ENCODE assay signal across 9 mouse cellular contexts in the genomic region with DNA sequence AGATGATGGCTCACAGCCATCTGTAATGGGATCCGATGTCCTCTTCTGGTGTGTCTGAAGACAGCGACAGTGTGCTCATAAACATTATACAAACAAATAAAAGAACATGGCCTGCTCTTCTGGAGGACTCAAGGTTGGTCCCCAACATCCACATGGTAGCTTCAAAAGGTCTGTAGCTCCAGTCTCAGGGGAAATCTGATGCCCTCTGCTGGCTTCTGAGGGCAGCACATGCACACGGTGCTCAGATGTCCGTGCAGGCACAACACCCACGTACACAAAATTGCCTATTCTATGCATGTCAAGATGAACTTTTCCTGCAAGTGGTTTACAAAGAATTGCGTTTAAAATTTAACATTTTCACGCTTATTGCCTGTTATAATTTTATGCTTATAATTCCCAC. TPM values are rescaled to one million over a fixed set of nuclear protein-coding genes. Genes with fewer than 3 reads are reported as not detected.
DNase-seq lines count a peak whose midpoint lies in the region; ATAC-seq and TF ChIP-seq lines count a peak whose summit lies in the region.
"Had no signal": no experiment of that assay in that cellular context is flagged by ENCODE, and none has a peak within 500 bp of the region (broad histone marks: within the 10 kb centered on the region; RNA-seq: fewer than 3 reads in every experiment).

No protein-coding gene starts in this region.

- no peak overlapping the region for H3K4me3 ChIP-seq in heart, embryonic 12.5 days
- H3K4me3 ChIP-seq in ES-Bruce4 (ENCODE audit: low read depth, low read length): no peak overlapping the region
- no peak overlapping the region for H3K4me3 ChIP-seq in liver, embryonic 16.5 days (ENCODE audit: low read depth, low read length)
- H3K4me3 ChIP-seq: midbrain, embryonic 12.5 days had no signal

- no peak overlapping the region for H3K9ac ChIP-seq in heart, embryonic 12.5 days
- no peak overlapping the region for H3K9ac ChIP-seq in ES-Bruce4 (ENCODE audit: low read depth, poor library complexity, severe bottlenecking)
- no peak overlapping the region for H3K9ac ChIP-seq in liver, embryonic 16.5 days (ENCODE audit: low read depth, low read length)
- H3K9ac ChIP-seq: midbrain, embryonic 12.5 days had no signal

- H3K27ac ChIP-seq in heart, embryonic 12.5 days (ENCODE audit: poor library complexity, severe bottlenecking): no peak overlapping the region
- H3K27ac ChIP-seq in ES-Bruce4 (ENCODE audit: insufficient read depth, low read length): no peak overlapping the region
- peak overlapping the region; percentile 74 for H3K27ac ChIP-seq in liver, embryonic 16.5 days (ENCODE audit: low read length)
- H3K27ac ChIP-seq: midbrain, embryonic 12.5 days had no signal

- no peak for ATAC-seq in heart, embryonic 12.5 days (ENCODE audit: insufficient number of reproducible peaks, low FRiP score)
- no peak for ATAC-seq in liver, embryonic 16.5 days (ENCODE audit: low read depth)

- peak; percentile 86 for TF ChIP-seq CTCF in ES-Bruce4 (IDR thresholded peaks at IDR 0.05; ENCODE audit: low read depth, low read length)

- H3K4me2 ChIP-seq in heart, embryonic 12.5 days: no peak overlapping the region
- H3K4me2 ChIP-seq in liver, embryonic 16.5 days (ENCODE audit: low read depth, low read length): no peak overlapping the region
- H3K4me2 ChIP-seq: midbrain, embryonic 12.5 days had no signal

- 45% methylated on average over 7 of the region's 7 CpGs for WGBS in heart, embryonic 12.5 days
- 26% methylated on average over 7 of the region's 7 CpGs for WGBS in liver, embryonic 16.5 days (ENCODE audit: insufficient replicate concordance)

- H3K36me3 ChIP-seq in heart, embryonic 12.5 days: no peaks in the 10 kb centered on the region
- no peaks in the 10 kb centered on the region for H3K36me3 ChIP-seq in ES-Bruce4 (ENCODE audit: control insufficient read depth, insufficient read depth, low read length, poor library complexity, severe bottlenecking)
- H3K36me3 ChIP-seq in liver, embryonic 16.5 days (ENCODE audit: control insufficient read depth, insufficient read depth): no peaks in the 10 kb centered on the region
- H3K36me3 ChIP-seq: midbrain, embryonic 12.5 days had no signal

- no peaks in the 10 kb centered on the region for H3K27me3 ChIP-seq in heart, embryonic 12.5 days (replicated peaks)
- no peaks in the 10 kb centered on the region for H3K27me3 ChIP-seq in ES-Bruce4 (ENCODE audit: control insufficient read depth, insufficient read depth, low read length, poor library complexity, severe bottlenecking)
- H3K27me3 ChIP-seq in liver, embryonic 16.5 days (ENCODE audit: control insufficient read depth, insufficient read depth, low read depth, low read length): no peaks in the 10 kb centered on the region

- TF ChIP-seq EP300 in ES-Bruce4 (IDR thresholded peaks at IDR 0.05; ENCODE audit: insufficient read depth, low read depth, low read length): no peak

- 0 out of 2 replicates have a peak, but pooled peaks cover 7% of the 10 kb centered on the region for H3K4me1 ChIP-seq in heart, embryonic 12.5 days (replicated peaks)
- H3K4me1 ChIP-seq in ES-Bruce4 (ENCODE audit: control insufficient read depth, insufficient read depth, low read length): no peaks in the 10 kb centered on the region
- peaks cover 5% of the 10 kb centered on the region for H3K4me1 ChIP-seq in liver, embryonic 16.5 days (ENCODE audit: control insufficient read depth, low read depth, low read length)
- H3K4me1 ChIP-seq: midbrain, embryonic 12.5 days had no signal

- TF ChIP-seq POLR2A in ES-Bruce4 (IDR thresholded peaks at IDR 0.05; ENCODE audit: insufficient read depth, low read length): no peak

- DNase-seq in heart, postnatal 14 days: peak; percentile 9 to 31
- peak; percentile 22 for DNase-seq in embryo, embryonic 9.5 days (ENCODE audit: extremely low spot score)
- DNase-seq in frontal cortex, adult 2 months (ENCODE audit: extremely low spot score in 1 of 2, low spot score in 1 of 2): no peak
- no peak for DNase-seq in cerebellum, adult 11-12 months
- no peak for DNase-seq in testis, postnatal 10 days (ENCODE audit: low spot score)

- intact Hi-C loops in heart, postnatal 14 days (cut with DNase I): loop anchor here (5.0 kb wide), 1 partner anchor 294 kb away; no protein-coding TSS in a partner anchor

- no peaks in the 10 kb centered on the region for H3K9me3 ChIP-seq in heart, embryonic 12.5 days (replicated peaks)
- H3K9me3 ChIP-seq in ES-Bruce4 (replicated peaks; ENCODE audit: control insufficient read depth, insufficient read depth, low read length, poor library complexity, severe bottlenecking): no peaks in the 10 kb centered on the region
- no peaks in the 10 kb centered on the region for H3K9me3 ChIP-seq in liver, embryonic 16.5 days (replicated peaks; ENCODE audit: control insufficient read depth, low read length)
- H3K9me3 ChIP-seq: midbrain, embryonic 12.5 days had no signal

RNA-seq across cellular contexts. Expression of a gene that starts 1.5 kb away (rescaled TPM):
- not detected for total RNA-seq in heart, postnatal 14 days (2021)
- not detected in 2 replicates for polyA plus RNA-seq in heart, embryonic 12.5 days (2016; fragmentation: Nextera tagmentation; extraction: Ambion mirVana)
- polyA plus RNA-seq in ES-Bruce4 (2011; ENCODE audit: insufficient read depth, insufficient read length, low read depth, missing spikeins): not detected in 2 replicates
- polyA plus RNA-seq in liver, embryonic 16.5 days (2015; fragmentation: Nextera tagmentation; extraction: Ambion mirVana): 0.07 TPM in 1 of 2 replicates, not detected in the other
- not detected in 2 replicates for polyA plus RNA-seq in frontal cortex, adult 2 months (2012; rRNA removed)
- polyA plus RNA-seq: midbrain, embryonic 12.5 days had no signal

RNA-seq across cellular contexts. Expression of a gene that starts 39.9 kb away (rescaled TPM):
- 100 to 1,000 TPM; 143 to 165 TPM for total RNA-seq in heart, postnatal 14 days (2021)
- 478 and 484 TPM in 2 replicates for polyA plus RNA-seq in heart, embryonic 12.5 days (2016; fragmentation: Nextera tagmentation; extraction: Ambion mirVana)
- 282 and 284 TPM in 2 replicates for polyA plus RNA-seq in ES-Bruce4 (2011; ENCODE audit: insufficient read depth, insufficient read length, low read depth, missing spikeins)
- polyA plus RNA-seq in liver, embryonic 16.5 days (2015; fragmentation: Nextera tagmentation; extraction: Ambion mirVana): 181 and 187 TPM in 2 replicates
- 213 and 235 TPM in 2 replicates for polyA plus RNA-seq in frontal cortex, adult 2 months (2012; rRNA removed)

RNA-seq across cellular contexts. Expression of a gene that starts 42.2 kb away (rescaled TPM):
- total RNA-seq in heart, postnatal 14 days (2021): under 1 TPM; 0.07 to 0.10 TPM
- polyA plus RNA-seq in heart, embryonic 12.5 days (2016; fragmentation: Nextera tagmentation; extraction: Ambion mirVana): 0.08 and 0.11 TPM in 2 replicates
- 0.21 and 0.27 TPM in 2 replicates for polyA plus RNA-seq in ES-Bruce4 (2011; ENCODE audit: insufficient read depth, insufficient read length, low read depth, missing spikeins)
- polyA plus RNA-seq in liver, embryonic 16.5 days (2015; fragmentation: Nextera tagmentation; extraction: Ambion mirVana): 1.8 and 2.7 TPM in 2 replicates
- polyA plus RNA-seq in frontal cortex, adult 2 months (2012; rRNA removed): 0.04 and 0.19 TPM in 2 replicates

Comparison
In these comparisons a context has a peak if more than half of its experiments do, and no peak if none do; other contexts are left out.
1. DNase-seq: peak in heart, postnatal 14 days (2 of 2) and embryo, embryonic 9.5 days (single experiment); none in frontal cortex, adult 2 months (0 of 2), cerebellum, adult 11-12 months (single experiment) and testis, postnatal 10 days (single experiment).